In the genomic region with DNA sequence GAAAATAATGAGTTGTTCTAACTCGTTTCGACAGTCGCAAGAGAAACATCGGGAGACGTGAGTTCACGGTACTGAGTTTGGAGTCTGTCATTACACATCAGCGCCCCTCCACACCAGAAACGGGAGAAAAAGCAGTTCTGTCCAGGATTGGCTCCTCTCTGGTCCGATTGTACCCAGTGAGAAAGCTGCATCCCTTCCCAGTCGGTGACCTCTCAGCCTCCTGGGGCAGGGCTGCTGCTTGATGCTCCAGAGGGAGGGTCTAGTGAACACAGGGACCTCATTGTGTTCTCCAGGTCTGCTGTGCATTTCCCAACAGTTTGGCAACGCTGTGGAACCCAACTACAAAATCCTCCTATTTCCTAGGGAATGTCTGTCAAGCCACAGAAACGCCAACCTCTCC, we compare ENCODE assay signal across 9 mouse cellular contexts.
DNase-seq lines count a peak whose midpoint lies in the region; ATAC-seq lines count a peak whose summit lies in the region.
"Had no signal": no experiment of that assay in that cellular context is flagged by ENCODE, and none has a peak within 500 bp of the region (broad histone marks: within the 10 kb centered on the region; RNA-seq: fewer than 3 reads in every experiment).

No protein-coding gene starts in this region.

- no peak overlapping the region for H3K4me2 ChIP-seq in limb, embryonic 12.5 days
- H3K4me2 ChIP-seq: limb, embryonic 13.5 days had no signal

- H3K9me3 ChIP-seq in limb, embryonic 12.5 days, result no peaks in the 10 kb centered on the region
- H3K9me3 ChIP-seq: limb, embryonic 13.5 days had no signal

- H3K4me1 ChIP-seq in limb, embryonic 12.5 days (replicated peaks), result no peaks in the 10 kb centered on the region; the same call in none of the 2 replicates

- no peaks in the 10 kb centered on the region for H3K36me3 ChIP-seq in limb, embryonic 12.5 days
- H3K36me3 ChIP-seq: limb, embryonic 13.5 days had no signal

- intact Hi-C loops in left cerebral cortex, postnatal 4 days (cut with DNase I), result no loop called here
- intact Hi-C loops in left cerebral cortex, postnatal 14 days (cut with DNase I), result no loop called here

- no peaks in the 10 kb centered on the region for H3K27me3 ChIP-seq in limb, embryonic 12.5 days
- H3K27me3 ChIP-seq: limb, embryonic 13.5 days had no signal

- peak; percentile 5 for DNase-seq in left cerebral cortex, postnatal 4 days
- DNase-seq in left cerebral cortex, postnatal 14 days (ENCODE audit: low spot score in 2 of 2), result no peak
- peak; percentile 32 for DNase-seq in forelimb bud, embryonic 11.5 days (ENCODE audit: low read depth, low spot score)
- DNase-seq in frontal cortex, postnatal 14 days (ENCODE audit: low spot score in 2 of 2), result no peak
- DNase-seq in right cerebral cortex, postnatal 14 days, result no peak
- no peak for DNase-seq in kidney, postnatal 25 days

- ATAC-seq in limb, embryonic 12.5 days (ENCODE audit: insufficient number of reproducible peaks, insufficient read depth, low FRiP score, low TSS enrichment, low read depth), result 0 out of 2 replicates have a peak, but pooled peaks have one; percentile 26
- ATAC-seq in erythroid progenitor cell, adult 5-6 weeks (replicated peaks; ENCODE audit: low FRiP score, poor library complexity, severe bottlenecking), result no peak

- H3K9ac ChIP-seq in limb, embryonic 12.5 days (replicated peaks), result no peak overlapping the region
- H3K9ac ChIP-seq: limb, embryonic 13.5 days had no signal

- H3K4me3 ChIP-seq in limb, embryonic 12.5 days (replicated peaks), result no peak overlapping the region
- H3K4me3 ChIP-seq: limb, embryonic 13.5 days had no signal

- no peak overlapping the region for H3K27ac ChIP-seq in limb, embryonic 12.5 days
- H3K27ac ChIP-seq: limb, embryonic 13.5 days had no signal

- 67% methylated on average over 12 of the region's 12 CpGs for WGBS in limb, embryonic 12.5 days

Comparison
In these comparisons a context has a peak if more than half of its experiments do, and no peak if none do; other contexts are left out.
1. DNase-seq: peak in left cerebral cortex, postnatal 4 days (single experiment) and forelimb bud, embryonic 11.5 days (single experiment); none in left cerebral cortex, postnatal 14 days (0 of 2), frontal cortex, postnatal 14 days (0 of 2), right cerebral cortex, postnatal 14 days (single experiment) and kidney, postnatal 25 days (0 of 2).